Mouse (Mus musculus) thymus, adult 2 months (tissue): ENCODE data around the gene Sdk2.

Source experiments
- CTCF ChIP-seq: fragments of 200-500 bp; IDR thresholded peaks from 2 replicates; pipeline ENCODE4 v1.5.1; 2012; ENCODE audit warnings: mild to moderate bottlenecking, control low read depth, low read length, moderate library complexity, borderline replicate concordance; ENCODE audit not compliant: control insufficient read depth, poor library complexity, insufficient read depth; ENCODE audit errors: extremely low read depth
- POLR2A ChIP-seq: fragments of 200-500 bp; IDR thresholded peaks from 2 replicates; pipeline ENCODE4 v1.6.1; 2012; ENCODE audit warnings: mild to moderate bottlenecking, low read length, control low read depth, moderate library complexity; ENCODE audit not compliant: control insufficient read depth, poor library complexity, insufficient read depth; ENCODE audit errors: extremely low read depth

- TF ChIP-seq CTCF (no peak), POLR2A (no peak)
These were observed 115.8 kb downstream of the Sdk2 start for GRCm38 (mm10) chr11:113950904-113951615.
